Mouse (Mus musculus): Measurements from ENCODE around the gene Lurap1l.

Gene Lurap1l

GRCm38 (mm10) chr4:80917812-80918211, 7.4 kb downstream of the Lurap1l start:
- no peak for DNase-seq (ENCODE audit: low spot score in 2 of 2)

- DNase-seq (ENCODE audit: low spot score in 2 of 2) = no peak
Measured at GRCm38 (mm10) chr4:80918526-80919129, 8.2 kb downstream of the Lurap1l start.

- DNase-seq (ENCODE audit: low spot score in 2 of 2) = no peak
Measured at GRCm38 (mm10) chr4:80919217-80919867, 8.9 kb downstream of the Lurap1l start.

GRCm38 (mm10) chr4:80921646-80922489, 11.4 kb downstream of the Lurap1l start:
- DNase-seq (ENCODE audit: low spot score in 2 of 2) = no peak

- no peak for DNase-seq (ENCODE audit: low spot score in 2 of 2)
Measured at GRCm38 (mm10) chr4:80922654-80923053, 12.2 kb downstream of the Lurap1l start.

GRCm38 (mm10) chr4:80924815-80925214, 14.4 kb downstream of the Lurap1l start:
- no peak for DNase-seq (ENCODE audit: low spot score in 2 of 2)

- no peak for DNase-seq (ENCODE audit: low spot score in 2 of 2)
Measured at GRCm38 (mm10) chr4:80925752-80926519, 15.5 kb downstream of the Lurap1l start.

- DNase-seq (ENCODE audit: low spot score in 2 of 2) = no peak
Measured at GRCm38 (mm10) chr4:80934749-80935148, 24.3 kb downstream of the Lurap1l start.

- no peak for DNase-seq (ENCODE audit: low spot score in 2 of 2)
Measured at GRCm38 (mm10) chr4:80939115-80939514, 28.7 kb downstream of the Lurap1l start.

- no peak for DNase-seq (ENCODE audit: low spot score in 2 of 2)
Measured at GRCm38 (mm10) chr4:80940946-80941345, 30.5 kb downstream of the Lurap1l start.

GRCm38 (mm10) chr4:80941978-80942377, 31.5 kb downstream of the Lurap1l start:
- no peak for DNase-seq (ENCODE audit: low spot score in 2 of 2)

- no peak for DNase-seq (ENCODE audit: low spot score in 2 of 2)
Measured at GRCm38 (mm10) chr4:80944605-80945004, 34.2 kb downstream of the Lurap1l start.

GRCm38 (mm10) chr4:80949110-80949509, 38.7 kb downstream of the Lurap1l start:
- DNase-seq (ENCODE audit: low spot score in 2 of 2) = no peak

GRCm38 (mm10) chr4:80949720-80950119, 39.3 kb downstream of the Lurap1l start:
- DNase-seq (ENCODE audit: low spot score in 2 of 2) = no peak

GRCm38 (mm10) chr4:80950280-80950781, 39.9 kb downstream of the Lurap1l start:
- DNase-seq (ENCODE audit: low spot score in 2 of 2) = no peak

GRCm38 (mm10) chr4:80952653-80953052, 42.2 kb downstream of the Lurap1l start:
- no peak for DNase-seq (ENCODE audit: low spot score in 2 of 2)

- DNase-seq (ENCODE audit: low spot score in 2 of 2) = no peak
Measured at GRCm38 (mm10) chr4:80955942-80956341, 45.5 kb downstream of the Lurap1l start.

GRCm38 (mm10) chr4:80967526-80967925, 57.1 kb downstream of the Lurap1l start:
- DNase-seq (ENCODE audit: low spot score in 2 of 2) = no peak

GRCm38 (mm10) chr4:80971846-80972245, 61.4 kb downstream of the Lurap1l start:
- DNase-seq (ENCODE audit: low spot score in 2 of 2) = no peak

- no peak for DNase-seq (ENCODE audit: low spot score in 2 of 2)
Measured at GRCm38 (mm10) chr4:80973896-80974295, 63.5 kb downstream of the Lurap1l start.

- DNase-seq (ENCODE audit: low spot score in 2 of 2) = no peak
Measured at GRCm38 (mm10) chr4:80990819-80991218, 80.4 kb downstream of the Lurap1l start.

- DNase-seq (ENCODE audit: low spot score in 2 of 2) = no peak
Measured at GRCm38 (mm10) chr4:81003528-81003927, 93.1 kb downstream of the Lurap1l start.
